Mouse (Mus musculus): ENCODE measurements around the gene Rhbdd1.

Rhbdd1 gene

GRCm38 (mm10) chr1:82364047-82364446 is 47.8 kb downstream of the Rhbdd1 start:
- DNase-seq (ENCODE audit: low read depth, low spot score), result no peak

GRCm38 (mm10) chr1:82364468-82364867 is 48.2 kb downstream of the Rhbdd1 start:
- no peak for DNase-seq (ENCODE audit: low read depth, low spot score)

GRCm38 (mm10) chr1:82371636-82372428 is 55.6 kb downstream of the Rhbdd1 start:
- DNase-seq (ENCODE audit: low read depth, low spot score), result no peak

GRCm38 (mm10) chr1:82373924-82374323 is 57.7 kb downstream of the Rhbdd1 start:
- DNase-seq (ENCODE audit: low read depth, low spot score), result no peak

- no peak for DNase-seq (ENCODE audit: low read depth, low spot score)
These were observed 58.6 kb downstream of the Rhbdd1 start for GRCm38 (mm10) chr1:82374831-82375358.

- no peak for DNase-seq (ENCODE audit: low read depth, low spot score)
These were observed 59.2 kb downstream of the Rhbdd1 start for GRCm38 (mm10) chr1:82375452-82375851.

- peak; percentile 13 for DNase-seq (ENCODE audit: low read depth, low spot score)
These were observed 65.7 kb downstream of the Rhbdd1 start for GRCm38 (mm10) chr1:82381946-82382345.

- DNase-seq (ENCODE audit: low read depth, low spot score), result no peak
These were observed 67.9 kb downstream of the Rhbdd1 start for GRCm38 (mm10) chr1:82384106-82384505.

GRCm38 (mm10) chr1:82385054-82385453 is 68.8 kb downstream of the Rhbdd1 start:
- DNase-seq (ENCODE audit: low read depth, low spot score), result no peak

- no peak for DNase-seq (ENCODE audit: low read depth, low spot score)
These were observed 69.6 kb downstream of the Rhbdd1 start for GRCm38 (mm10) chr1:82385827-82386230.

GRCm38 (mm10) chr1:82386814-82387771 is 70.8 kb downstream of the Rhbdd1 start:
- no peak for DNase-seq (ENCODE audit: low read depth, low spot score)

GRCm38 (mm10) chr1:82389371-82389770 is 73.1 kb downstream of the Rhbdd1 start:
- no peak for DNase-seq (ENCODE audit: low read depth, low spot score)

GRCm38 (mm10) chr1:82395371-82395770 is 79.1 kb downstream of the Rhbdd1 start:
- no peak for DNase-seq (ENCODE audit: low read depth, low spot score)

- no peak for DNase-seq (ENCODE audit: low read depth, low spot score)
These were observed 91.5 kb downstream of the Rhbdd1 start for GRCm38 (mm10) chr1:82407786-82408185.

- DNase-seq (ENCODE audit: low read depth, low spot score), result no peak
These were observed 93.0 kb downstream of the Rhbdd1 start for GRCm38 (mm10) chr1:82409271-82409670.

- no peak for DNase-seq (ENCODE audit: low read depth, low spot score)
These were observed 94.3 kb downstream of the Rhbdd1 start for GRCm38 (mm10) chr1:82410548-82410947.

- DNase-seq (ENCODE audit: low read depth, low spot score), result no peak
These were observed 95.3 kb downstream of the Rhbdd1 start for GRCm38 (mm10) chr1:82411521-82411920.

GRCm38 (mm10) chr1:82412085-82412484 is 95.8 kb downstream of the Rhbdd1 start:
- DNase-seq (ENCODE audit: low read depth, low spot score), result no peak

GRCm38 (mm10) chr1:82414434-82415045 is 98.3 kb downstream of the Rhbdd1 start:
- no peak for DNase-seq (ENCODE audit: low read depth, low spot score)

- no peak for DNase-seq (ENCODE audit: low read depth, low spot score)
These were observed 99.4 kb downstream of the Rhbdd1 start for GRCm38 (mm10) chr1:82415641-82416040.

- no peak for DNase-seq (ENCODE audit: low read depth, low spot score)
These were observed 111.5 kb downstream of the Rhbdd1 start for GRCm38 (mm10) chr1:82427729-82428128.

- DNase-seq (ENCODE audit: low read depth, low spot score), result no peak
These were observed 112.8 kb downstream of the Rhbdd1 start for GRCm38 (mm10) chr1:82429061-82429460.
